10 mouse cellular contexts compared by ENCODE assay signal in genomic region chr12:30128561-30129410, GRCm38 (mm10). TPM values are rescaled to one million over a fixed set of nuclear protein-coding genes. Genes with fewer than 3 reads are reported as not detected.
DNase-seq lines count a peak whose midpoint lies in the region; ATAC-seq and TF ChIP-seq lines count a peak whose summit lies in the region.
"Had no signal": no experiment of that assay in that cellular context is flagged by ENCODE, and none has a peak within 500 bp of the region (broad histone marks: within the 10 kb centered on the region; RNA-seq: fewer than 3 reads in every experiment).

No protein-coding gene starts in this region.

- TF ChIP-seq POLR2A in brain, embryonic 14.5 days (IDR thresholded peaks at IDR 0.05; ENCODE audit: borderline replicate concordance, extremely low read depth, insufficient read depth, insufficient read length, poor library complexity, severe bottlenecking), result no peak

- TF ChIP-seq CTCF in brain, embryonic 14.5 days (IDR thresholded peaks at IDR 0.05; ENCODE audit: borderline replicate concordance, extremely low read depth, insufficient read depth, insufficient read length), result peak; percentile 70

- DNase-seq in Muller cell, postnatal 12 days (ENCODE audit: inconsistent ontology term), result peak; percentile 45
- DNase-seq in brain, embryonic 14.5 days (ENCODE audit: low read depth), result peak; percentile 83
- DNase-seq in fibroblast of lung, adult 2 months (ENCODE audit: low read depth), result peak; percentile 67
- DNase-seq in heart, postnatal 4 days, result peak; percentile 76
- peak; percentile 75 for DNase-seq in layer of hippocampus, adult 9-10 months (ENCODE audit: low spot score)
- DNase-seq in lung, postnatal 25 days (ENCODE audit: low spot score), result peak; percentile 60
- DNase-seq in right cerebral cortex, postnatal 25 days, result peak; percentile 72

- ATAC-seq in granulocyte monocyte progenitor cell, adult 5-6 weeks (replicated peaks; ENCODE audit: poor library complexity, severe bottlenecking), result no peak; the same call in 1 of the 2 replicates

RNA-seq across cellular contexts. Expression of gene Tpo, which starts 3.6 kb away (rescaled TPM):
- polyA plus RNA-seq in brain, embryonic 14.5 days (2012; rRNA removed), result 0.19 and 0.26 TPM in 2 replicates
- total RNA-seq in heart, postnatal 4 days (2021), result not detected
- not detected in 2 replicates for total RNA-seq in granulocyte monocyte progenitor cell, adult 5-6 weeks (2014; fragmentation: Nextera tagmentation)
- total RNA-seq in granulocyte monocyte progenitor cell, adult 5-6 weeks (2017), result not detected in 2 replicates
- polyA plus RNA-seq: heart, embryonic 14.5 days; stomach, embryonic 14.5 days had no signal
